Mouse (Mus musculus) heart, postnatal 0 days (tissue): ENCODE results near the gene Ezh2.

Source experiments
- CTCF ChIP-seq: IDR thresholded peaks from 2 replicates; pipeline ENCODE4 v1.5.1; 2016; ENCODE audit warnings: antibody characterized with exemption, control low read depth, low read depth
- EP300 ChIP-seq: IDR thresholded peaks from 2 replicates; pipeline ENCODE4 v1.6.1; 2016; ENCODE audit warnings: antibody characterized with exemption, low read depth

DNA sequence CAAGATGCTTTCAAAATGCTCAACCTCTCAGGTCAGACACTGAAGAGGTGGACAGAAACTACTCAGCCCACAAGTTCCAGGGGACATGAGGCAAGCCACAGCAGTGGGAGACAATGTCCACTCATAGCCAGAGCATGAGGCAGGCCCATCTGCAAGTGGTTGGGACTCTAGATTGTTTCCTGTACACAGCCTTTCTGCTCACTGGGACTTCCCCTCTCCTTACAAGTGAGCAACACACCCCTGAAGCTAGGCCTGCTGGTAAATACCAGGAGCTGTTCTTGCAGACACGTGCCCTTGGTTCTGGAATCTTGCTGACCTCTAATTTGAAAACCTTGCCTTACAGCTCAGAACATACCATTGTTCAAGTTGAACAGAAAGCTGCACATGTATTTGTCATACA is 62.6 kb downstream of the Ezh2 start:
- no peak for TF ChIP-seq CTCF
- no peak for TF ChIP-seq EP300
